9 mouse cellular contexts compared by ENCODE assay signal in the genomic region with DNA sequence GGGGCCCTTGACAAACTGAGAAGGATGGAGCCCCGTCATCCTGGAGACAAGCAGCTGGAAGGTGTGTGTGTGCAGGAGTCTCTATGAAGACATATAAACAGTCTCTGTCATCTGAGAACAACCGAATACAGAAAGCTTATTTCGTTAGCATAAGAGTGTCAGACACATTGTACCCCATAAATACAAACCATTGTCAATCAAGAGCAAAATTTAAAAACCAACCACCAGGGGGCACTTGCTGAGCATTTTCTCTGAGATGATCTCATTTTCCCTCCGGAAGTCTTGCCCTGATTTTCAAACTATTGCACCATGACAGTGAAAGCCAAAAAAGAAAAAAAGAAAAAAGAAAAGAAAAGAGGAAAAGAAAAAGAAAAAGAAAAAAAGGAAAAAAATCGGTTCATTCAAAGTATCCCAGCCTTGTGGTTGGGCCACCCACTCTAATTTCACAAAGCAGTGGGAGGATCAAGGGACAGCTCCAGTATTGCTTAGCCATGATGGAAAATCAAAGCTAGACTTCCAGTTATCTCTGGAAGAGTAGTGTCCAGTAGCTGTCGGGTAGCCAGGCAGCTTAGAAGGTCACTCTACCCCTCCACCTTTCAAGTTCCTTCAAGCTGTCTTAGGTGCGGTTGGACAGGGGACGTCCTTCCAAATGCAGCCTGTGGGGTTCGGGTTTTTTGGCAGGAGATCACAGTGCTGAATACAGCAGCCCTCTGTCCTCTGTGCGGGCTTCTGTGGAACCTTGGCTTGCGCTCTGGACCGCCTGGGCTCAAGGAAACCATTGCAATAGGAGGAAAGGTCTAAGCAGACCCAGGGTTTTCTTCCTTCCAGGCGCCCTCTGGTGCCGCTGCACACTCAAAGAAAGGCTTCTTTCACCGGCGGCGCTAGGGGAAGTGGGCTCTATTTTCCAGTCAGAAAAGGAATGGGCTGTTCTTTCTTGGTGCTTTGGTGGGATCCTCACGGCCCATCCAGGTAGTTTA. TPM values are rescaled to one million over a fixed set of nuclear protein-coding genes. Genes with fewer than 3 reads are reported as not detected.
DNase-seq lines count a peak whose midpoint lies in the region; ATAC-seq and TF ChIP-seq lines count a peak whose summit lies in the region.
"Had no signal": no experiment of that assay in that cellular context is flagged by ENCODE, and none has a peak within 500 bp of the region (broad histone marks: within the 10 kb centered on the region; RNA-seq: fewer than 3 reads in every experiment).

No protein-coding gene starts in this region.

- peak overlapping the region; percentile 30 for H3K27ac ChIP-seq in forebrain, postnatal 0 days (ENCODE audit: low read depth, low read length)
- peak overlapping the region; percentile 61 for H3K27ac ChIP-seq in hindbrain, embryonic 16.5 days (ENCODE audit: low read depth, low read length)
- no peak overlapping the region for H3K27ac ChIP-seq in limb, embryonic 14.5 days (replicated peaks; ENCODE audit: low read depth, low read length)
- peak overlapping the region; percentile 55 for H3K27ac ChIP-seq in midbrain, postnatal 0 days (ENCODE audit: low read depth, low read length)
- H3K27ac ChIP-seq: stomach, embryonic 15.5 days had no signal

- H3K36me3 ChIP-seq in forebrain, postnatal 0 days (ENCODE audit: insufficient read depth) = no peaks in the 10 kb centered on the region
- no peaks in the 10 kb centered on the region for H3K36me3 ChIP-seq in hindbrain, embryonic 16.5 days (ENCODE audit: control insufficient read depth, insufficient read depth, low read length)
- H3K36me3 ChIP-seq in limb, embryonic 14.5 days (ENCODE audit: control insufficient read depth, insufficient read depth, low read length) = no peaks in the 10 kb centered on the region
- no peaks in the 10 kb centered on the region for H3K36me3 ChIP-seq in midbrain, postnatal 0 days (ENCODE audit: insufficient read depth, low read length)
- H3K36me3 ChIP-seq: stomach, embryonic 15.5 days had no signal

- peak; percentile 74 for TF ChIP-seq CTCF in forebrain, postnatal 0 days (IDR thresholded peaks at IDR 0.05; ENCODE audit: low read depth)
- TF ChIP-seq CTCF in midbrain, postnatal 0 days (IDR thresholded peaks at IDR 0.05) = peak; percentile 84

- H3K9ac ChIP-seq in forebrain, postnatal 0 days = 0 out of 2 replicates have a peak overlapping the region, but pooled peaks have one; percentile 2
- no peak overlapping the region for H3K9ac ChIP-seq in hindbrain, embryonic 16.5 days (ENCODE audit: low read depth, low read length)
- H3K9ac ChIP-seq in limb, embryonic 14.5 days (ENCODE audit: low read depth, low read length, severe bottlenecking) = no peak overlapping the region
- H3K9ac ChIP-seq in midbrain, postnatal 0 days (replicated peaks; ENCODE audit: low read length, poor library complexity, severe bottlenecking) = no peak overlapping the region
- H3K9ac ChIP-seq: stomach, embryonic 15.5 days had no signal

- H3K27me3 ChIP-seq in forebrain, postnatal 0 days (ENCODE audit: insufficient read depth, low read length) = no peaks in the 10 kb centered on the region
- H3K27me3 ChIP-seq in hindbrain, embryonic 16.5 days (replicated peaks; ENCODE audit: control insufficient read depth, insufficient read depth, low read length) = no peaks in the 10 kb centered on the region
- no peaks in the 10 kb centered on the region for H3K27me3 ChIP-seq in limb, embryonic 14.5 days (ENCODE audit: control insufficient read depth, insufficient read depth, low read length)
- no peaks in the 10 kb centered on the region for H3K27me3 ChIP-seq in midbrain, postnatal 0 days (ENCODE audit: insufficient read depth, low read length)
- H3K27me3 ChIP-seq: stomach, embryonic 15.5 days had no signal

- no peaks in the 10 kb centered on the region for H3K9me3 ChIP-seq in forebrain, postnatal 0 days (ENCODE audit: low read length)
- H3K9me3 ChIP-seq in hindbrain, embryonic 16.5 days (ENCODE audit: control insufficient read depth, low read length) = no peaks in the 10 kb centered on the region; the same call in 1 of the 2 replicates
- peaks cover 2% of the 10 kb centered on the region; the same call in 1 of the 2 replicates for H3K9me3 ChIP-seq in limb, embryonic 14.5 days (ENCODE audit: control insufficient read depth, low read length)
- no peaks in the 10 kb centered on the region for H3K9me3 ChIP-seq in midbrain, postnatal 0 days (ENCODE audit: low read length)
- H3K9me3 ChIP-seq: stomach, embryonic 15.5 days had no signal

- ATAC-seq in forebrain, postnatal 0 days = peak; percentile 93
- peak; percentile 86 for ATAC-seq in hindbrain, embryonic 16.5 days
- ATAC-seq in limb, embryonic 14.5 days (ENCODE audit: low FRiP score, low read depth) = peak; percentile 37; the same call in 1 of the 2 replicates
- peak; percentile 81 for ATAC-seq in midbrain, postnatal 0 days (ENCODE audit: low FRiP score)

- no peaks in the 10 kb centered on the region; the same call in 1 of the 2 replicates for H3K4me1 ChIP-seq in forebrain, postnatal 0 days (ENCODE audit: insufficient read depth)
- H3K4me1 ChIP-seq in hindbrain, embryonic 16.5 days (ENCODE audit: control insufficient read depth, insufficient read depth, low read depth, low read length) = no peaks in the 10 kb centered on the region
- H3K4me1 ChIP-seq in limb, embryonic 14.5 days (ENCODE audit: control insufficient read depth, insufficient read depth, low read length) = no peaks in the 10 kb centered on the region
- no peaks in the 10 kb centered on the region for H3K4me1 ChIP-seq in midbrain, postnatal 0 days (ENCODE audit: insufficient read depth, low read length)

- peak; percentile 48 for DNase-seq in urinary bladder, postnatal 25 days (ENCODE audit: low spot score)
- no peak for DNase-seq in urinary bladder, postnatal 4 days (ENCODE audit: low spot score in 2 of 2)
- peak; percentile 32 for DNase-seq in cerebellum, adult 11-12 months
- DNase-seq in forebrain, postnatal 0 days = peak; percentile 89
- DNase-seq in limb, embryonic 14.5 days (ENCODE audit: low spot score) = peak; percentile 85
- DNase-seq in midbrain, postnatal 0 days (ENCODE audit: low spot score) = peak; percentile 90
- peak; percentile 76 for DNase-seq in thymus, postnatal 14 days

- no peak overlapping the region for H3K4me3 ChIP-seq in forebrain, postnatal 0 days (ENCODE audit: low read depth, low read length)
- H3K4me3 ChIP-seq in hindbrain, embryonic 16.5 days (ENCODE audit: low read length) = no peak overlapping the region
- no peak overlapping the region for H3K4me3 ChIP-seq in limb, embryonic 14.5 days (replicated peaks; ENCODE audit: low read length)
- no peak overlapping the region for H3K4me3 ChIP-seq in midbrain, postnatal 0 days (ENCODE audit: low read depth, low read length)
- H3K4me3 ChIP-seq: stomach, embryonic 15.5 days had no signal

- 23% methylated on average over 18 of the region's 18 CpGs for WGBS in forebrain, postnatal 0 days
- WGBS in hindbrain, embryonic 16.5 days = 41% methylated on average over 18 of the region's 18 CpGs
- WGBS in limb, embryonic 14.5 days = 45% methylated on average over 18 of the region's 18 CpGs
- WGBS in midbrain, postnatal 0 days = 35% methylated on average over 18 of the region's 18 CpGs

- peak overlapping the region; percentile 40 for H3K4me2 ChIP-seq in forebrain, postnatal 0 days (ENCODE audit: low read depth)
- H3K4me2 ChIP-seq in hindbrain, embryonic 16.5 days (ENCODE audit: low read length) = peak overlapping the region; percentile 43
- H3K4me2 ChIP-seq in limb, embryonic 14.5 days (replicated peaks; ENCODE audit: low read depth, low read length, severe bottlenecking) = peak overlapping the region; percentile 22; the same call in 1 of the 2 replicates
- H3K4me2 ChIP-seq in midbrain, postnatal 0 days (ENCODE audit: low read depth, low read length, poor library complexity, severe bottlenecking) = peak overlapping the region; percentile 32
- H3K4me2 ChIP-seq: stomach, embryonic 15.5 days had no signal

- TF ChIP-seq POLR2A in limb, embryonic 14.5 days (IDR thresholded peaks at IDR 0.05; ENCODE audit: borderline replicate concordance, extremely low read depth, insufficient read depth, insufficient read length) = no peak

RNA-seq across cellular contexts. Expression of a gene that starts 31.3 kb away (rescaled TPM):
- total RNA-seq in forebrain, postnatal 0 days (2014; rRNA removed) = not detected in 2 replicates
- 0.06 TPM in 1 of 2 replicates, not detected in the other for polyA plus RNA-seq in forebrain, postnatal 0 days (2015; fragmentation: Nextera tagmentation; extraction: Ambion mirVana)
- not detected in 2 replicates for polyA plus RNA-seq in hindbrain, embryonic 16.5 days (2015; fragmentation: Nextera tagmentation; extraction: Ambion mirVana)
- polyA plus RNA-seq in limb, embryonic 14.5 days (2012; rRNA removed) = 0.04 and 0.25 TPM in 2 replicates
- not detected in 2 replicates for polyA plus RNA-seq in limb, embryonic 14.5 days (2014; fragmentation: Nextera tagmentation; extraction: Ambion mirVana)
- total RNA-seq in midbrain, postnatal 0 days (2014; rRNA removed) = not detected in 2 replicates
- not detected in 2 replicates for polyA plus RNA-seq in midbrain, postnatal 0 days (2015; fragmentation: Nextera tagmentation; extraction: Ambion mirVana)
- polyA plus RNA-seq: stomach, embryonic 15.5 days had no signal

Comparison
In these comparisons a context has a peak if more than half of its experiments do, and no peak if none do; other contexts are left out.
1. DNase-seq: peak in urinary bladder, postnatal 25 days (single experiment), cerebellum, adult 11-12 months (single experiment), forebrain, postnatal 0 days (single experiment), limb, embryonic 14.5 days (single experiment), midbrain, postnatal 0 days (single experiment) and thymus, postnatal 14 days (single experiment); none in urinary bladder, postnatal 4 days (0 of 2).
2. ATAC-seq: peak in every context shown above with its lines; median percentile 93 in forebrain, postnatal 0 days; 86 in hindbrain, embryonic 16.5 days; 81 in midbrain, postnatal 0 days; 37 in limb, embryonic 14.5 days.
3. Peak in every context shown above with its lines, with median percentiles within 50 percentile points of each other: H3K4me2 ChIP-seq.